Mouse (Mus musculus): ENCODE measurements around the gene Fbxo40.

The Fbxo40 gene

DNA sequence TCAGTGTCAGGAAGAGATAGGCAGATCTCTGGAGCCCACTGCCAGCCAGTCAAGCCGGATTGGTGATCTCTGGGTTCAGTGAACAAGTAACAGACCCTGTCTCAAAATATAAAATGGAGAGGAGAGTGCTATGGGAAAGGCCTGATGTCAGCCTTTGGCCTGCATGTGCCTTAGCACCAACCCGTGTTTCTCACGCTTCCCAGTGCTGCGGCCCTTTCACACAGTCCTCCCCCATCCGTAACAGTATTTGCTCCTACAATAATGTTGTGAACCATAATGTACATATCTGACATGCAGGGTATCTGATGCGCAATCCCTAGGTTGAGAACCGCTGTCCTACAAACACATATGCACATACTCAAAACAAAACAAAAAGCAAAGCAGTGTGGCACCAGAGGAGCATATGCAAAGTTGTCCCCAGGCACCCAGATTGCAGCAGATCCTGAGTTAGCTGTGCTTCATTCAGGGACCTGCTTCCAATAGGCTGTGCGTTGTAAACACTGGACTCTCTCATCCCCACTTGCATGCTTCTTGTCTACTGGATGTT, 69.1 kb downstream of the Fbxo40 start:
- no peak for DNase-seq (ENCODE audit: low spot score in 2 of 2)

DNA sequence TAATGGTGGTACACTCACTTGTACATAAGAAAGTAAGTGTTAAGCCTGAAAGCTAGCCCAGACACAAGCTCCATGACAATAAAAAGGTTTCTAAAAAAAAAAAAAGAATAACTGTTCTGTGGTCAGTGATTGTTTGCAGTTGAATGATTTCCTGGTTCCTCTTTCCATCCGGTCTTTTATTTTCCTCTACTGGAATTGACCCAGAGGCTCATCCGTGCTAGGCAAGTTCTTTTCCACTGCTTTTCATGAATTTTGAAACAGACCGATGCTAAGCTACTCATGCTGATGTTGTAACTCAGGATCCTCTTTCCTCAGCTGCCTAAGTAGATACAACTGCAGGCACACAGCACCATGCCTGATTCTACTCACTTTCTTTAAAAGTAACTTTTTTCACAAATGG, 69.9 kb downstream of the Fbxo40 start:
- DNase-seq (ENCODE audit: low spot score in 2 of 2): no peak

DNA sequence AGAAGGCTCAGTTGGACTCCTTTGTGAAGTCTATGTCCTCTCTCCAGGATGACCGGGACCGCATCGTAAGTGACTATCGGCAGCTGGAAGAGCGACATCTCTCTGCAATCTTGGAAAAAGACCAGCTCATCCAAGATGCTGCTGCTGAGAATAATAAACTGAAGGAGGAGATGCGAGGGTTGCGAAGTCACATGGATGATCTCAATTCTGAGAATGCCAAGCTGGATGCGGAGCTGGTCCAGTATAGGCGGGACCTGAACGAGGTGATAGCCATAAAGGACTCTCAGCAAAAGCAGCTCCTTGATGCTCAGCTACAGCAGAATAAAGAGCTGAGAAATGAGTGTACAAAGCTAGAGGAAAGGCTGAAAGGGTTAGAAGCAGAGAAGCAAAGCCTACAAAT, 71.8 kb downstream of the Fbxo40 start:
- no peak for DNase-seq (ENCODE audit: low spot score in 2 of 2)

DNA sequence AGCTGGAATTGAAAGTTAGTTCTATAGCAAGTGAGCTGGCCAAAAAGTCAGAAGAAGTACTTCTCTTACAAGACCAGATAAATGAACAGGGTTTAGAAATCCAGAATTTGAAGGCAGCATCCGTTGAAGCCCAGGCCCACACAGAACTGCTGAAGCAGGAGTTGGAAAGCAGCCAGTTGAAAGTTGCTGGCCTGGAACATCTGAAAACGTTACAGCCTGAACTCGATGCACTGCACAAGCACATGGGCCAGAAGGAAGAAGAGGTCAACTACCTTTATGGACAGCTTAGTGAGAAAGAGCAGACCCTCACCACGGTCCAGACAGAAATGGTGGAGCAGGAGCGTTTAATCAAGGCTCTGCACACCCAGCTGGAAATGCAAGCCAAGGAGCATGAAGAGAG, 76.1 kb downstream of the Fbxo40 start:
- no peak for DNase-seq (ENCODE audit: low spot score in 2 of 2)
